Mouse (Mus musculus) stomach, postnatal 0 days (tissue): ENCODE results near the gene Mkrn3.

Source experiments
- CTCF ChIP-seq: IDR thresholded peaks from 2 replicates; pipeline ENCODE4 v1.5.1; 2016; ENCODE audit warnings: antibody characterized with exemption, low read depth, mild to moderate bottlenecking, moderate library complexity
- EP300 ChIP-seq: optimal IDR thresholded peaks from 2 replicates; pipeline ENCODE3; 2016; ENCODE audit warnings: antibody characterized with exemption

GRCm38 (mm10) chr7:62420566-62420965, 627 bp upstream of the Mkrn3 start:
- TF ChIP-seq CTCF (no peak), EP300 (no peak)
